Mouse (Mus musculus): Measurements from ENCODE around the gene Msrb2. TPM values are rescaled to one million over a fixed set of nuclear protein-coding genes. Genes with fewer than 3 reads are reported as not detected.

Gene Msrb2
- polyA plus RNA-seq, 1 experiment from 2014 or later, result 35.5 TPM

GRCm38 (mm10) chr2:19429031-19429430, 57.8 kb downstream of the Msrb2 start:
- Histone ChIP-seq H3K4me3 (no peak overlapping the region), H3K36me3 (no peaks in the 10 kb centered on the region)

GRCm38 (mm10) chr2:19429691-19430690, 58.8 kb downstream of the Msrb2 start:
- no peak overlapping the region for H3K27ac ChIP-seq (replicated peaks)
- H3K4me1 ChIP-seq, result peaks cover 18% of the 10 kb centered on the region
- H3K4me3 ChIP-seq, result peak overlapping the region; percentile 36; the same call in 1 of the 2 replicates
- H3K9me3 ChIP-seq, result no peaks in the 10 kb centered on the region
- H3K27me3 ChIP-seq (replicated peaks), result peaks cover 95% of the 10 kb centered on the region
- no peak overlapping the region for H3K9ac ChIP-seq
- ATAC-seq (ENCODE audit: extremely low read depth, insufficient number of reproducible peaks, low FRiP score, low TSS enrichment), result no peak
- 6% methylated on average over 31 of the region's 31 CpGs for WGBS
- H3K4me2 ChIP-seq, result no peak overlapping the region
- H3K36me3 ChIP-seq, result no peaks in the 10 kb centered on the region

More at GRCm38 (mm10) chr2:19429031-19429430, 57.8 kb downstream of the Msrb2 start:
- H3K27ac ChIP-seq (replicated peaks), result no peak overlapping the region
- H3K9me3 ChIP-seq, result no peaks in the 10 kb centered on the region
- H3K4me1 ChIP-seq, result peaks cover 18% of the 10 kb centered on the region
- peaks cover 95% of the 10 kb centered on the region for H3K27me3 ChIP-seq (replicated peaks)
- H3K4me2 ChIP-seq, result no peak overlapping the region
- ATAC-seq (ENCODE audit: extremely low read depth, insufficient number of reproducible peaks, low FRiP score, low TSS enrichment), result no peak
- H3K9ac ChIP-seq, result no peak overlapping the region
- 6% methylated on average over 10 of the region's 10 CpGs for WGBS

GRCm38 (mm10) chr2:19430746-19431145, 59.5 kb downstream of the Msrb2 start:
- Histone ChIP-seq H3K27me3 (replicated peaks) (peaks cover 95% of the 10 kb centered on the region), H3K9me3 (no peaks in the 10 kb centered on the region)

GRCm38 (mm10) chr2:19431186-19431585, 59.9 kb downstream of the Msrb2 start:
- H3K27me3 ChIP-seq (replicated peaks), result peaks cover 97% of the 10 kb centered on the region
- H3K4me3 ChIP-seq, result peak overlapping the region; percentile 36
- peak overlapping the region; percentile 56 for H3K4me2 ChIP-seq
- no peak overlapping the region for H3K9ac ChIP-seq
- H3K4me1 ChIP-seq, result peaks cover 18% of the 10 kb centered on the region
- H3K9me3 ChIP-seq, result no peaks in the 10 kb centered on the region
- H3K36me3 ChIP-seq, result no peaks in the 10 kb centered on the region
- no peak overlapping the region for H3K27ac ChIP-seq (replicated peaks)
- under 1% methylated on average over 18 of the region's 18 CpGs for WGBS
- no peak for ATAC-seq (ENCODE audit: extremely low read depth, insufficient number of reproducible peaks, low FRiP score, low TSS enrichment)

More at GRCm38 (mm10) chr2:19430746-19431145, 59.5 kb downstream of the Msrb2 start:
- H3K27ac ChIP-seq (replicated peaks), result no peak overlapping the region
- WGBS, result 1% methylated on average over 33 of the region's 33 CpGs
- peaks cover 18% of the 10 kb centered on the region for H3K4me1 ChIP-seq
- no peak overlapping the region for H3K9ac ChIP-seq
- ATAC-seq (ENCODE audit: extremely low read depth, insufficient number of reproducible peaks, low FRiP score, low TSS enrichment), result no peak
- H3K4me2 ChIP-seq, result peak overlapping the region; percentile 56
- peak overlapping the region; percentile 36 for H3K4me3 ChIP-seq
- no peaks in the 10 kb centered on the region for H3K36me3 ChIP-seq

- Histone ChIP-seq H3K4me1 (peaks cover 18% of the 10 kb centered on the region), H3K4me3 (peak overlapping the region; percentile 18), H3K4me2 (peak overlapping the region; percentile 56), H3K27ac (replicated peaks) (no peak overlapping the region), H3K9me3 (no peaks in the 10 kb centered on the region), H3K9ac (no peak overlapping the region), H3K36me3 (no peaks in the 10 kb centered on the region), H3K27me3 (replicated peaks) (peaks cover 92% of the 10 kb centered on the region)
- 3% methylated on average over 41 of the region's 41 CpGs for WGBS
- no peak for ATAC-seq (ENCODE audit: extremely low read depth, insufficient number of reproducible peaks, low FRiP score, low TSS enrichment)
These were observed 60.5 kb downstream of the Msrb2 start for GRCm38 (mm10) chr2:19431614-19432323.

GRCm38 (mm10) chr2:19444346-19444745, 73.1 kb downstream of the Msrb2 start:
- Histone ChIP-seq H3K36me3 (no peaks in the 10 kb centered on the region), H3K4me1 (peaks cover 22% of the 10 kb centered on the region), H3K27ac (replicated peaks) (no peak overlapping the region), H3K4me2 (no peak overlapping the region), H3K27me3 (replicated peaks) (peaks cover 94% of the 10 kb centered on the region), H3K9ac (no peak overlapping the region), H3K9me3 (no peaks in the 10 kb centered on the region), H3K4me3 (no peak overlapping the region)
- ATAC-seq (ENCODE audit: extremely low read depth, insufficient number of reproducible peaks, low FRiP score, low TSS enrichment), result no peak
- 5% methylated on average over 9 of the region's 9 CpGs for whole genome bisulfite sequencing

Other genes with a start within 250 kb of the Msrb2 start
- 0.20 TPM in 1 of 2 replicates, not detected in the other for gene Armc3, start 172.1 kb upstream of the Msrb2 start, polyA plus RNA-seq (2015; fragmentation: Nextera tagmentation; extraction: Ambion mirVana)
- gene Ptf1a, start 74.2 kb downstream of the Msrb2 start, polyA plus RNA-seq (2015; fragmentation: Nextera tagmentation; extraction: Ambion mirVana), result not detected in 2 replicates
- gene 4921504E06Rik, start 182.5 kb downstream of the Msrb2 start, polyA plus RNA-seq (2015; fragmentation: Nextera tagmentation; extraction: Ambion mirVana), result not detected in 2 replicates

Measured in heart, embryonic 13.5 days (tissue).